ENCODE assay signal across 8 mouse cellular contexts in genomic region chr7:119920457-119920856, GRCm38 (mm10). TPM values are rescaled to one million over a fixed set of nuclear protein-coding genes. Genes with fewer than 3 reads are reported as not detected.
DNase-seq lines count a peak whose midpoint lies in the region; ATAC-seq lines count a peak whose summit lies in the region.

No protein-coding gene starts in this region.

- H3K4me1 ChIP-seq in heart, embryonic 13.5 days = peaks cover 5% of the 10 kb centered on the region

- no peaks in the 10 kb centered on the region for H3K9me3 ChIP-seq in heart, embryonic 13.5 days

- WGBS in heart, embryonic 13.5 days = 8% methylated on average over 2 of the region's 2 CpGs

- H3K27me3 ChIP-seq in heart, embryonic 13.5 days (replicated peaks) = no peaks in the 10 kb centered on the region

- H3K4me3 ChIP-seq in heart, embryonic 13.5 days = no peak overlapping the region

- peak overlapping the region; percentile 56; the same call in 1 of the 2 replicates for H3K27ac ChIP-seq in heart, embryonic 13.5 days (replicated peaks)

- DNase-seq in cerebellum, postnatal 10 days = peak; percentile 25 to 28
- peak; percentile 37 for DNase-seq in lung, postnatal 36 days
- no peak for DNase-seq in lung, postnatal 14 days
- no peak for DNase-seq in spleen, adult 18-20 months
- no peak for DNase-seq in urinary bladder, postnatal 25 days (ENCODE audit: low spot score)
- DNase-seq in spleen, postnatal 36 days (ENCODE audit: low spot score in 2 of 2) = no peak

- 0 out of 2 replicates have a peak overlapping the region, but pooled peaks have one; percentile 13 for H3K4me2 ChIP-seq in heart, embryonic 13.5 days

- no peak overlapping the region for H3K9ac ChIP-seq in heart, embryonic 13.5 days

- H3K36me3 ChIP-seq in heart, embryonic 13.5 days = no peaks in the 10 kb centered on the region

- ATAC-seq in cerebellum, adult (ENCODE audit: insufficient number of reproducible peaks, low FRiP score, low TSS enrichment) = no peak
- ATAC-seq in heart, embryonic 13.5 days (ENCODE audit: extremely low read depth, insufficient number of reproducible peaks, low FRiP score, low TSS enrichment) = no peak

RNA-seq across cellular contexts. Expression of gene Dcun1d3, which starts 24.4 kb away (rescaled TPM):
- polyA plus RNA-seq in heart, embryonic 13.5 days (2015; fragmentation: Nextera tagmentation; extraction: Ambion mirVana) = 6.4 and 7.3 TPM in 2 replicates

RNA-seq across cellular contexts. Expression of gene Lyrm1, which starts 24.8 kb away (rescaled TPM):
- 8.2 TPM in 2 replicates for polyA plus RNA-seq in heart, embryonic 13.5 days (2015; fragmentation: Nextera tagmentation; extraction: Ambion mirVana)

Comparison
In these comparisons a context has a peak if more than half of its experiments do, and no peak if none do; other contexts are left out.
1. DNase-seq: peak in cerebellum, postnatal 10 days (2 of 2) and lung, postnatal 36 days (single experiment); none in lung, postnatal 14 days (single experiment), spleen, adult 18-20 months (0 of 2), urinary bladder, postnatal 25 days (single experiment) and spleen, postnatal 36 days (0 of 2).